Mouse (Mus musculus): ENCODE measurements around the gene Washc4.
A peak's percentile ranks its signal among the peaks of the same experiment; 100 is the strongest.

Washc4 gene

DNA sequence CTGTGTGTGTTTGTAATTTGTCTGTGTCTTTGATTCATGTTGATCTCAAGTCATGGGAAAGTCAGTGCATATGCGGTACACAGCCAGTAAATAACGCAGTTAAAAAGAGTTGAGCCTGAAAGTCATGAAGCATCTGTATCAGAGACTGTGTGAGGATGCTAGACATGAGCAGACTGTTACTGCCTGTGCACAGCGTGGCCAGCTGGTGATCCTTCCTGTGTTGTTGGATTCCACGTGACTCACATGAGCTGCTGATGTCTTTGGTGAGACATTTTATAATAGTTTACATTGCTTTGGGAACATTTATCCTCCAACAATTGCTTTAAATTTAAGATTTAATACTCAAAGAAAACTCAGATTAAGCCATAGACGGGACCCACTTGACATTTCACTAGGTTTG, 51.0 kb downstream of the Washc4 start:
- DNase-seq (ENCODE audit: low read depth, low spot score), result no peak

GRCm38 (mm10) chr10:83600650-83601049, 57.1 kb downstream of the Washc4 start:
- DNase-seq (ENCODE audit: low read depth, low spot score), result no peak

- no peak for DNase-seq (ENCODE audit: low read depth, low spot score)
Observed at GRCm38 (mm10) chr10:83603956-83604564, 60.5 kb downstream of the Washc4 start.

DNA sequence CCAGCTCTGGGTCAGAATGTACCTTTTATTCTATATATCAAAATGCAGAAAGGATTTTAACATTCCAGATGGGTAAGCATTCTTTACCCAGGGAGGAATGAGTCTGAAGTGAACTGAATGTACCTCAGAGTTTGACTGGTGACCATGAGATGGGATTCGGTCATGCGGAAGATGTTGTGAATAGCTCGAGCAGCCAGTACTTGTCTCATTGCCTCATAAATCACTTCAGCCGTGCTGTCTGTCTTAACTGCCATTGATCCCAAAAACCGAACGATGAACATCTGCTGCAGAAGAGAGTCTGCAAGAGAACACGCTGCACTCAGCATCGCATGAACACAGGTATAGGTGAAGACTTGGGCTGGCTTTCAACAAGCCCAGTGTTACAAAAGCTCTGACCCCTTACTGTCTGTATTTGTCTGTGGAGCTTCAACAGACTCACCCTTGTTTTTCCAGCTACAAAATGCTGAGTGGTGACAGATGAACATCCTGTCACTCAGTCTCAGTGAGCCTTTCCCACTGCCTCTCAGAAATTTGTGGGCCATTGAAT, 62.2 kb downstream of the Washc4 start:
- DNase-seq (ENCODE audit: low read depth, low spot score), result no peak

- no peak for DNase-seq (ENCODE audit: low read depth, low spot score)
Observed at GRCm38 (mm10) chr10:83607111-83607510, 63.6 kb downstream of the Washc4 start.

DNA sequence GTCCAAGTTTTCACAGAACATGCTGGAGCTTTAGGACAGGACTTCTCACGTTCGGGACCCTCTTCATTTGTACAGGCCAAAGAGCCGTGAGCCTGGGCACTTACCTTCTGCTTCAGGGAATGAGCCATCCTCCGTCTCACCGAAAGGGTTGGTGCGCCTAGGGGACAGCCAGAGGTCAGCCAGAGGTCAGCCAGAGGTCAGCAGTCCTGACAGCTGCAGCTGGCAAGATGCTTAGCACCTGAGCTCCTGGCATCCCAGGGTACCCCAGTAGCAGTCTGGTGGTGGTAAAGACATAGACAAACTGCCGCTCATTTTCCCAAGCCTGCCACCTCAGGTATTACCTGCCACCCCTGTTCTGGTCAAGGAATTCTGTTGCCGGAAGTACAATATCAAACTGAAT, 65.0 kb downstream of the Washc4 start:
- DNase-seq (ENCODE audit: low read depth, low spot score), result peak; percentile 10

- DNase-seq (ENCODE audit: low read depth, low spot score), result no peak
Observed at GRCm38 (mm10) chr10:83610518-83610917, 67.0 kb downstream of the Washc4 start.

DNA sequence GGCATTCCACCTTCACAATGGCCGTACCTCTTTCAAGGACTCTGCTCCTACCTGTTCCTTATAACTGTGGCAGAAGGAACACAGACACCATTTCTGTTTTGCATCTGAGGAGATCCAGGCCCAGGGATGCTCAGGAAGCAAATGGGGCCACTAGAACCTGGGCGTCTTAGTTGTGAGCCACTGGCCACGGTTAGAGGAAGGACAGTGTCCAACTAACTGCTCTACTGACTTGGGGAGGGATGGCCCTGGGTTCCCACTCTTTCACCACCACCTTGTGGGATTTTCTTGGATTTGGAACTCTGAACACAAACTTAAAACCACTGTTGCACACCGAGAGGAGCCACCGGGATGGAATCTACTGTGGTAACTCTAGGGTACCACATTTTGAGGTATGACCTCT, 68.3 kb downstream of the Washc4 start:
- DNase-seq (ENCODE audit: low read depth, low spot score), result no peak

DNA sequence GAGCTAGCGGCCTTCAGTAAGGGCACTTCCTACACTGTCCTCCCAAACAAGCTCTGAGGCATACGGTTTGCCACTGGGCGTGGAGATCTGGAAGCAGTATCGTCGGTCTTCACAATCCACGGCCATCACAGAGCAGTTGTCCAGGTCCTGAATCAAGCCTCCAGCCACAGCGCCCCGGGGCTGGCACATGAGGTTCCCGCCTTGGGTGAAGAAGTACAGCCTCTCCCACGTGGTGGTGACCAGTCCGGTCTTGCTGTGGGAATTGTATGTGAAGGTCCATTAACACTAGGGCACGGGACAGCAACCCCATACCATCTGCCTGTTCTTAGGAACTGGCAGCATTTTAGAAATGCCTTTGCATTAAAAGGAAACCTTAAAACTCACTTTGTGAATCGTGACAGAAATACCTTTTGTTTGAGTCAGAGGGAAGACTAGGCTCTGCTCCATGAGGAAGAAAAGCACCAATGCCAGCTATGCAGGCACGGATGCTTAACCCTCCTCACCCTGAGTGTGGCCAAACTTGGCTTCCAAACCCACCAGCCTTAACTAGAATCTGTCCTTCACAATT, 69.2 kb downstream of the Washc4 start:
- no peak for DNase-seq (ENCODE audit: low read depth, low spot score)

GRCm38 (mm10) chr10:83617366-83617765, 73.8 kb downstream of the Washc4 start:
- peak; percentile 84 for DNase-seq (ENCODE audit: low read depth, low spot score)

DNA sequence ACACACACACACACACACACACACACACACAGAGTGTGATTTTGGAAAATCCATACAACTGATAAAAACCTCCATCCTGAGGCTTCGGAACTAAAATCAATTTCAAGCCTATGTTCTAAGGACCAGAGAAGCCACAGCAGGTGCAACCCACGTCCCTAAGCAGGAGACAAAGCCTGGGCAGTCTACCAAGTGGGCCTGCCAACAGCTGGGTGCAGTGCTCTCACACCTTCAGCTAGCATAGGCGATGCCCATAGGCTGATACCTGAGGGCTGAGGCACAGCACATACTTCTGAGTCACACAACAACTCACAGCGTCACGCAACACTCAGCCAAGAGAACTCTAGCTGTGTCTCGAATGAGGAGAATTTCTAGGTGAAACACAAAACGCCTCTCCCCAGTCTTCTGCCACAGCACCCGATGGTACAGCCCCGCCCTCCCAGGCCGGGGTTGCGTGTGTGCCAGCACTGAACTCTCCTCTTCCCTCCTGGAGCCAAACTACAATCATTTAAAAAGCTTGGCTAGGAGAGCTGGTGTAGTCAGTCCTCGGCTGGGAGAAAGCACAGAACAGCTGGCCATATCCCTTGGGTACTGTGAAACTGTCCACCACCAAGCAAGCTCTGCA, 75.4 kb downstream of the Washc4 start:
- no peak for DNase-seq (ENCODE audit: low read depth, low spot score)

GRCm38 (mm10) chr10:83620350-83621055, 77.0 kb downstream of the Washc4 start:
- DNase-seq (ENCODE audit: low read depth, low spot score), result peak; percentile 49

DNA sequence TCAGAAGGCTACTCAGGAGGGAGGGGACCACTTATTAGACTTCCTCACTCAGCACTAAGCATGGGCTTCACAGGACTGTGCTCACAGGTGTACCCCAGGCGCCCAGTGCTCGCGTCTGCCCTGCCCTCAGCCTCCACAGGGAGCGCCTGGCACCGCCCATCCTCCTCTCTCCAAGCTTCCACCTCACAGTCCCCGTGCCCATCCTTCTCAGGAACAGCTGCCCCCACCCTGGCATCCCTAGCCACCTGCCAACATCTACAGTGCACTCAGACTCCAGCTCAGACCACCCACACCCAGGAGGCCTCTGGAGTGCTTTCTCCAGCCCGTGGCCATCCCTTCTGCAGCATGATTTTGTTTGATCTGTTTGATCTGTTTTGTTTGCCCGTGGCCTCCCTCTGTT, 80.5 kb downstream of the Washc4 start:
- DNase-seq (ENCODE audit: low read depth, low spot score), result no peak

DNA sequence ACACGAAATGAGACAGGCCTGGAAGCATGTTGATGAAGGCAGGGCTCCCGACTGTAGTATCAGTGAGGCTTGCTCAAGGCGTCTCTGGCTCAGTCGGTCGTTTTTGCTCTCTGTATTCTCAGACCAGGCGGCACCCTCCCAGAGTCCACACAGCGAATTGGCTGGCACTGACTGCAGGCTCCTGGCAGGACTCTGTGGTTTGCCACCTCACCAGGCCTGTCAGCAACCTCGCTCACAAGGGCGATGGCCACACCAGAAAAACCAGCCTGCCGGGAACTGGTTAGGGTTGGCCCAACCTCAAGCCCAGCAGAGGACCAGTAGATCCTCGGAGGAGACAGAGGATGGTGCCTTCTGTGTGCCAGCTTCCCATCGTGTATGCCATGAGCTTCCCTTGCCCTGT, 81.3 kb downstream of the Washc4 start:
- DNase-seq (ENCODE audit: low read depth, low spot score), result no peak

GRCm38 (mm10) chr10:83627113-83627687, 83.6 kb downstream of the Washc4 start:
- DNase-seq (ENCODE audit: low read depth, low spot score), result no peak

GRCm38 (mm10) chr10:83628241-83628640, 84.7 kb downstream of the Washc4 start:
- no peak for DNase-seq (ENCODE audit: low read depth, low spot score)

- no peak for DNase-seq (ENCODE audit: low read depth, low spot score)
Observed at GRCm38 (mm10) chr10:83629190-83629781, 85.7 kb downstream of the Washc4 start.

GRCm38 (mm10) chr10:83629878-83630277, 86.3 kb downstream of the Washc4 start:
- DNase-seq (ENCODE audit: low read depth, low spot score), result no peak

GRCm38 (mm10) chr10:83630899-83631298, 87.3 kb downstream of the Washc4 start:
- DNase-seq (ENCODE audit: low read depth, low spot score), result no peak

- no peak for DNase-seq (ENCODE audit: low read depth, low spot score)
Observed at GRCm38 (mm10) chr10:83631775-83632174, 88.2 kb downstream of the Washc4 start.

- DNase-seq (ENCODE audit: low read depth, low spot score), result no peak
Observed at GRCm38 (mm10) chr10:83632806-83633374, 89.3 kb downstream of the Washc4 start.
